Mouse (Mus musculus) urinary bladder, postnatal 36 days (tissue): ENCODE results near the gene Cry2.

Source experiments
- DNase-seq, 2 experiments: peaks; one replicate each; pipeline ENCODE4 v3.0.0; 2022; ENCODE audit warnings: low spot score in 2 of 2, mixed read lengths in 1 of 2

The Cry2 gene

GRCm38 (mm10) chr2:92388891-92389641, 44.8 kb downstream of the Cry2 start:
- peak; percentile 73 to 80 for DNase-seq

DNA sequence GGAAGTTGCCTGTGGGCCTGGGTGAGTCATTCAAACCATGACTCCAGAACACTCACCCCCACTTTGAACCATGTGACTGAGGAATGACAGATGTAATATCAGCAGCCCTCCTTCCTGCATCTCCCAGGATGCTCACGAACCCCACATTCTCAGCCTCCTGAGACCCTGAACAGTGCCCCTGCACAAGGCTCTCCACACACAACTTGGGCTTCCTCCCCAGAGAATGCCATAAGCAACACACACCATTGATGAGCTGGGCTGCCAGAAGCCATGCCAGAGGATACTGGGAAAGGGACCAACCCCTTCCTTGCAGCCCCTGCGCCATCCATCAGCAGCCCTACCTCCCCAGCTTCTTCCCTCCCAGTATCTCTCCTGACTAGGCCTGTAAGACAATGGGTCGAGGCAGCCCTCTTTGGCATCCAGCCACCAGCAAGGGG, 45.7 kb downstream of the Cry2 start:
- DNase-seq, result no peak

- DNase-seq, result no peak
Measured at GRCm38 (mm10) chr2:92387646-92388045, 46.2 kb downstream of the Cry2 start.

DNA sequence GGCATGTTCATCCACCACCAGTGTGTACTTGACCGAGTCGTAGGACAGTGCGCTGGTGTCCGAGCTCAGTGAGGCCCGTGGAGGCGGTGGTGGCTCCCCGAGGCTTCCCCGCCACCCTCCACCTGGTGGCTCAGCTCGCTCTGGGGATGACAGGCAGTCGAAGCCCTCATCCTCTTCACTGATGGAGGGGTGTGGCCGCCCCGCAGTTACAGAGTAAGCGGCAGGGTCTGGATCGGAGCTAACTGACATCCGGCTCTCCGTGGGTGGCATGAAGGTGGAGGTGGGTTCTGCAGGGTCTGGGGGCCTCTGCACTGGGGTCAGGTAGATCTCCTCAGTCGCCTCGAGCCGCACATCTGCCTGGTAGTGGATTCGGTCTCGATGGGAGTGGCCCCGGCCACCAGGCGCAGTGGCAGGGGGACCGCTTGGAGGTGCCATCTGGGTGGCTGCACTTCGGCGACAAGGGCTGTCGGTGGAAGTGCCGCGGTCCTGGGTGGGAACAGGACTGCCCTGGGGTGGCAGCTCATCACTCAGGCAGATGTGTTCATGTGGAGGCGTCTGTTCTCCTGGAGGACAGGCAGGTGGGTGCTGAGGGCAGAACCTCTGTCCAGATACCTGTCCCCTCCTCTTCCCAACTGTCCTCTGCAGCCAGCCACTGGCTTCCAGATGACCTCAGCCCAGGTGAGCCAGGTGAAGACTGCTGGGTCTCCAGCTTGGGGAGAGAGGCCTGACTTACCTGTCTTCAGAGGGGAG, 46.8 kb downstream of the Cry2 start:
- no peak for DNase-seq

- no peak for DNase-seq
Measured at GRCm38 (mm10) chr2:92385113-92386051, 48.5 kb downstream of the Cry2 start.

GRCm38 (mm10) chr2:92384101-92384500, 49.7 kb downstream of the Cry2 start:
- no peak for DNase-seq

DNA sequence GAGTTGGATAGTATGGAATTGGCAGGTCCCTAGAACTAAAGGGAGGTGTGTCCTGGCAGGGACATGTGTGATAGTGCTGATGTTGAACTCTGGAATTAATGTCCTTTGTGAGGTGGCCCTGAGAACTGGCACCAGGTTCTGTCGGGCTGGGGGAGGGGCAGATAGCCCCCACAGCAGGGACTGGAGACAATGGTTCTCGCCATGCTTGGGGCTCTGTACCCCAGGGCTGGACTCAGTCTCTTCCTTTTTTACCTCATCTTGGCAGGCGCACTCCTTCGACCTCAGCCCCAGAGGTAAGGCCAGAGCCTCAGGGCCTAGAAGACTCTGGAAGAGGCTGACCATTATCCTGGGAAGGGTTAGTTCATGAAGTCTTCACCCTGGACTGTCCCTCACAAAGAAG, 51.1 kb downstream of the Cry2 start:
- no peak for DNase-seq

GRCm38 (mm10) chr2:92381901-92382588, 51.8 kb downstream of the Cry2 start, which contains the start of gene 1700029I15Rik:
Gene 1700029I15Rik, plus strand, starts transcription at chr2:92382538.
- no peak for DNase-seq

- no peak for DNase-seq
Measured at GRCm38 (mm10) chr2:92381161-92381560, 52.7 kb downstream of the Cry2 start.

GRCm38 (mm10) chr2:92380495-92381050, 53.3 kb downstream of the Cry2 start:
- DNase-seq, result no peak

DNA sequence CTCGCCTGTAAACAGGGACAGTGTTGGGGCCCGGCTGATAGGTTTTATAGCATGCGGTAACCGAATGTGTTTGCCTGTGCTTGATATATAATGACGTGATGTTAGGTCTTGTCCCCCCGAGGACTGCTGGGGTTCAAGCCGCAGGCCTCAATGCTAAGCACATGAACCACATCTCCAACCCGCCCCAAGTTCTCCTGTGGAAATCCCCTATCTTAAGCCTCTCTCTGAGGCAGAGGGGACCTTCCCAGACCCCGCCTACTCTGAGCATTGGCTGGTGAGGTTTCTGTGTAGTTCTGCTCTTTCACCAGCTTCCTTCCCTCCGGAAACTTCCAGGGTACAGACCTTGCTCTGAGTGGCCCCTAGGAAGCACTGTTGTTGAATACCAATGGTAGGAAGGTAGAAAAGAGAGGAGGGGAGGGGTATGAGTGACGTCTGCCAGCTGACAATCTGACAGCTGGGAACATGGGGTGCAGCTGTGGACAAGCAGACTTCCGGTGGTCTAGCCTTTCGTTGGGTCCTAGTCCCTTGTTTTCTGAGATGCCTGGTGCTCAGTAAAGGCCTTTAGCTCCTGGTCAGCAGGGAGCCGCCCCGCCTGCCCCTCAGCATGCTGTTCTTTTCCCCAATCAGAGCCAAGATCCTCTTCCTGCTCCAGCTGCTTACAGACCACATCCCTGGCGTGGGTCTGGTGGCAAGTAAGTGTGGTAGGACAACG, 53.9 kb downstream of the Cry2 start:
- DNase-seq, result no peak

DNA sequence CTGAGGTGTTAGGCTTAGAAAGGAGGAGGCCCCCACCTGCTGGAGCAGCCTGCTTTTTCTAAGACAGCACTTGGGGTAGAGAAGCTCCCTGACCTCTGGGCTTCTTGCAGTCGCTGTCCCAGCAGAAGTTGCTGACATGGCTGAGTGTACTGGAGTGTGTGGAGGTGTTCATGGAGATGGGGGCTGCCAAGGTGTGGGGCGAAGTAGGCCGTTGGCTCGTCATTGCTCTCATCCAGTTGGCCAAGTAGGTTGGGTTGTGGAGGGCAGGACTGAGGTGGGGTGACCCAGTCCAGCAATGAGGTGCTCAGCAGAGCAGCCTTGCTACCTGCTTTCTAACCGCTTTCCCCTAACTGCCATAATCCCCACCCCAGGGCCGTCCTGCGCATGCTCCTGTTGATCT, 56.5 kb downstream of the Cry2 start:
- no peak for DNase-seq

GRCm38 (mm10) chr2:92376300-92376699, 57.5 kb downstream of the Cry2 start:
- DNase-seq, result no peak

DNA sequence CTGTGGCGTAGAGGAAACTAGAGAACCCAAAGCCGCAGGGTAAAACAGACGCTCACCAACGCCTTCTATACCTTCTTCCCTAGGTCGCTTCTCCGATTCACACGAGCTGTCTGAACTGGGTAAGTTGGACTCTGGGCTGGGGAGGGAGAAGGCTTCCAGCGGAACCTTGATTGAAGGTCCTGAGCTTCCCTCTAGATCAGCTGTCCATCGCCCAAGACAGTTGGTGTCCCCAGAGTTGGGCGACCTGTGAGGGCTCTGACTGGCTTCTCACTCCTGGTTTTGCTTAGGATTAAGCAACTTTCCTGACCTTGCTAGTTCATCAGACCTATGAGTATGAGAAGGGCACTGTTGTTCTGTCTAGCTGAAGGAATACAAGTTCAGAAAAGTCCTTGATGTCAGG, 58.1 kb downstream of the Cry2 start:
- no peak for DNase-seq

- peak; percentile 90 to 97 for DNase-seq
Measured at GRCm38 (mm10) chr2:92375099-92375623, 58.7 kb downstream of the Cry2 start.

DNA sequence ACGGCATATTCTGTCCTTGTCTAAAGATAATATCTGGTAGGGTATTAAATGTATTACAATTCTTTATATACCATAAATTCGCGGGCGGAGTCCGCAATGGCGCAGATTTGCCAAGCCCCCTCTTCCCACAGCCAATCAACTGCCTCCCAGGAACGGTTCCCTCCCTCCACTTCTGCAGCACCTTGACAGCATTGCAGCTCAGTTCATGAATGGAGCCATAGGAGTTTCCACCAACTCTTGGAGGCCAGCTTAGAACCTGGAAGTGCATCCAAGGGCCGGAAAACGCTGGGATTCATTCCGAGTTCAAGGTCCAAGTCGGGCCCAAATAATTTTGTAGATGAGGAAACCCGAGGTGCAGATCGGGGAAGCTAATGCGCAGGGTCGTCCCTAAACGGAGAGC, 59.3 kb downstream of the Cry2 start, which contains the start of the genes Pex16 and Large2:
Gene Pex16, plus strand, starts transcription at position 163 of the 400 bp plus-strand sequence.
Gene Large2, minus strand, starts transcription at position 356 of the 400 bp plus-strand sequence.
- peak in 1 of 2 experiments; percentile 31 for DNase-seq

DNA sequence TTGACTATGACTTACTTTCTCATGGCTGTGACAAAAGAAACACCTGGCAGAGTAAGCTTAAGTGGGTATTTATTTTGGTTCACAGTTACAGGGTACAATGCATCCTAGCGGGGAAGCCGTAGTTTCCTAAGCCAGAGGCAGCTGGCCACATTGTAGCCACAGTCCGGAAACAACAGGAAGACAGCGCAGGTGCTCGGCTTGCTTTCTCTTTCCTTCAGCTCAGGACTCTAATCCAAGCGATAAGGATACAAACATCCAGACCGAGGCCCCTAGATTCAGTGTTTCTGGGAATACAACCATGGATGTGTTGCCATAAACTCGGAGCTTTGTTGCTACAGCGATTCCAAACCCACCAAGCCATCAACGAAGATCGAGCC, 60.4 kb downstream of the Cry2 start:
- no peak for DNase-seq

DNA sequence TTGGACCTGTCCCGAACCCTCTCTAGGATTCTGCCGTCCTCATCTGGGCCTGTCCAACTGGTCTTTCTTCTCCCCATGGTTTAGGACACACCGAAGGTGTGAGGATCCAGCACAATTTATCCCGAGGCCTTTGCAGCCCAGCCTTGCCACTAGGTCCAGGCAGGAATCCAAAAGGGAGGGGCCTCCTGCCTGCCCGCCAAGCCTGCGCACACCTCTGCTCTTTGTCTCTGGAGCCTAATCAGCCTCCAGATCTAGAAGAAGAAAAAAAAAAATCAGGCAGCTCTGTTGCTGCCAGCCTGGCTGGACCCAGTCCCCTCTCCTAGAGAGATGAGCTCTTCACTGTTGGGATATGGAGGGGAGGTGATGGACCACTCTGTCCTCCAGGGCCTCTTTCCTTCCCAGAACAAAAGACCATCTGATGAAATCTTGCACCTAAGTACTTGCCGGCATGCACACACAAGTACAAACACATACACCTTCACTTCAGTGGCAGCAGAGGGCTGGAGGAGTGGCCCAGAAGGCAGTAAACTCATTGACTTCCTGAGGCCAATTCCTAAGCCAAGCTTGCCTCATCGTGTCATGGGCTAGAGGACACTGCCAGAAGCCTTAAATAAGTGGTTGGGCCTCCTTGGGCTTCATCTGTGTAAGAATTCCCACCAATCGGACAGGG, 60.9 kb downstream of the Cry2 start:
- DNase-seq, result peak; percentile 55 to 71

DNA sequence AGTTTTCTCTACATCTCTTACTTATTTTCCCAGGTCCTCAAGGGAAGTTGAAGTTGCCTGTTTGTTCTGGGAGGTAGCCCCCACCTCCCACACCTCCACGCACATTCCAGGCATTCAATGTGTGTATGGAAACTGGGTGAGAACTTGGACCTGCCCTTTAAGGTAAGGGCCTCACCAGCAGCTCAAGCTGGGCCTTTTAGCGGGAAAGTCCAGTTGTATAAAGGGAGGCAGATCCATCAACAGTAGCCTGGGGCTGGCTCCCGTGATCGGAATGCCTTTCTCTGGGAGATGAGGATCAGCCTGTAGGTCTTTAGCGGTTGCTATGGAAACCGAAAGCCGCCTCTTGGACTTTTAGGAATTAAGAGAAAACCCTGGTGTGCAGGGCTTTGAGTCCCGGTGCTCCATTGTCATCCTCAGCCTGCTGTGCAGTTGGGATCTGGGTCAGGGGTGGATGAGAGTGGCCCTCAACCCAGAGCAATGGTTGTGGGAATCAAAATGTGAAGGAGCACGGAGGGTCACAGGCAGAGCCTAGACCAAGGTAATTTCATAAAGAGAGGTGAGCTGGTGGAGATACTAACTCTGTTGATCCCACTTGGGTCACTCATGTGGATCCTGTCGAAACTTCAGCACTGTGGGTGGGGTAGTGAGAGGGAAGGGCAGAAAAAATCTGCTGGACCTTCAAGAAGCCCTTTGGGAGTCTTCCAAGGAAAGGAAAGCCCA, 61.7 kb downstream of the Cry2 start:
- DNase-seq, result no peak
